Mouse (Mus musculus): ENCODE results near the gene Napa.

Napa gene

GRCm38 (mm10) chr7:16094592-16094991, 3.7 kb upstream of the Napa start:
- no peak for DNase-seq (ENCODE audit: low read depth, low spot score)

GRCm38 (mm10) chr7:16099901-16100300, 1.6 kb downstream of the Napa start:
- no peak for DNase-seq (ENCODE audit: low read depth, low spot score)

GRCm38 (mm10) chr7:16101081-16101480, 2.8 kb downstream of the Napa start:
- DNase-seq (ENCODE audit: low read depth, low spot score): no peak

GRCm38 (mm10) chr7:16101726-16102475, 3.6 kb downstream of the Napa start:
- no peak for DNase-seq (ENCODE audit: low read depth, low spot score)

- no peak for DNase-seq (ENCODE audit: low read depth, low spot score)
These were observed 4.5 kb downstream of the Napa start for GRCm38 (mm10) chr7:16102686-16103226.

- DNase-seq (ENCODE audit: low read depth, low spot score): no peak
These were observed 5.5 kb downstream of the Napa start for GRCm38 (mm10) chr7:16103760-16104159.

GRCm38 (mm10) chr7:16104611-16105388, 6.5 kb downstream of the Napa start:
- DNase-seq (ENCODE audit: low read depth, low spot score): no peak

GRCm38 (mm10) chr7:16108886-16109542, 10.8 kb downstream of the Napa start:
- no peak for DNase-seq (ENCODE audit: low read depth, low spot score)

- DNase-seq (ENCODE audit: low read depth, low spot score): no peak
These were observed 11.9 kb downstream of the Napa start for GRCm38 (mm10) chr7:16110158-16110557.

- DNase-seq (ENCODE audit: low read depth, low spot score): no peak
These were observed 13.2 kb downstream of the Napa start for GRCm38 (mm10) chr7:16111284-16112090.

- DNase-seq (ENCODE audit: low read depth, low spot score): no peak
These were observed 18.2 kb downstream of the Napa start for GRCm38 (mm10) chr7:16116418-16116817.

GRCm38 (mm10) chr7:16117100-16117499, 18.8 kb downstream of the Napa start:
- no peak for DNase-seq (ENCODE audit: low read depth, low spot score)

- DNase-seq (ENCODE audit: low read depth, low spot score): peak; percentile 94
These were observed 21.5 kb downstream of the Napa start, which contains the start of gene Kptn for GRCm38 (mm10) chr7:16119569-16120261. TSS of gene Kptn (plus strand) at chr7:16119895.

- DNase-seq (ENCODE audit: low read depth, low spot score): no peak
These were observed 22.0 kb downstream of the Napa start for GRCm38 (mm10) chr7:16120262-16120600.

- no peak for DNase-seq (ENCODE audit: low read depth, low spot score)
These were observed 27.6 kb downstream of the Napa start for GRCm38 (mm10) chr7:16125829-16126228.

GRCm38 (mm10) chr7:16128344-16128743, 30.1 kb downstream of the Napa start:
- DNase-seq (ENCODE audit: low read depth, low spot score): no peak

GRCm38 (mm10) chr7:16128899-16129298, 30.6 kb downstream of the Napa start:
- no peak for DNase-seq (ENCODE audit: low read depth, low spot score)

- DNase-seq (ENCODE audit: low read depth, low spot score): peak; percentile 61
These were observed 31.2 kb downstream of the Napa start, which contains the start of gene Slc8a2 for GRCm38 (mm10) chr7:16129421-16129845. TSS of gene Slc8a2 (plus strand) at chr7:16129826.

- peak; percentile 12 for DNase-seq (ENCODE audit: low read depth, low spot score)
These were observed 31.8 kb downstream of the Napa start for GRCm38 (mm10) chr7:16129846-16130691.
